Mouse (Mus musculus) lung, postnatal 0 days (tissue): ENCODE results near the gene Gpam.

Experiments
- CTCF ChIP-seq: IDR thresholded peaks from 2 replicates; pipeline ENCODE4 v1.5.1; 2016; ENCODE audit warnings: antibody characterized with exemption, mild to moderate bottlenecking
- EP300 ChIP-seq: IDR thresholded peaks from 2 replicates; pipeline ENCODE4 v1.6.1; 2016; ENCODE audit warnings: antibody characterized with exemption, mild to moderate bottlenecking, control low read depth

- no peak for TF ChIP-seq CTCF
- no peak for TF ChIP-seq EP300
Observed at GRCm38 (mm10) chr19:55147568-55147967, 20.5 kb upstream of the Gpam start.
